Mouse (Mus musculus) heart, postnatal 25 days (tissue): Measurements from ENCODE around the gene Gatad1. TPM values are rescaled to one million over a fixed set of nuclear protein-coding genes. Genes with fewer than 3 reads are reported as not detected.

ENCODE experiments used
- microRNA-seq: library from miRNA; unstranded; fragments of <30 nt; microRNA quantifications from one replicate; pipeline ENCODE4 v1.2.0, GENCODE M21; 2022
- total RNA-seq, 2 experiments: library from RNA; stranded (reverse); gene quantifications; 2 replicates each; pipeline ENCODE4 v1.2.3; 2021

The Gatad1 gene
- total RNA-seq, 2 experiments from 2014 or later: 95.4 to 98.0 TPM

Small RNA genes within 50 kb of the gene (microRNA-seq; reads per million reads assigned to microRNA genes)
- not detected for gene Gm22926
- gene Gm26238: not detected

Other genes starting within 250 kb of the Gatad1 start
- gene Fam133b, start 113.4 kb downstream of the Gatad1 start, total RNA-seq: 10 to 100 TPM; 11.5 to 12.9 TPM
- gene 1700109H08Rik, start 85.6 kb downstream of the Gatad1 start, total RNA-seq: 1 to 10 TPM; 1.4 to 1.6 TPM
- gene Pex1, start 61.1 kb downstream of the Gatad1 start, total RNA-seq: 1 to 10 TPM; 8.8 to 10.0 TPM
- 1 to 10 TPM; 4.8 to 6.5 TPM for gene Rbm48, start 60.6 kb downstream of the Gatad1 start, total RNA-seq
- gene Tmbim7, start 6.0 kb downstream of the Gatad1 start, total RNA-seq: not detected
- 10 to 100 TPM; 21.0 to 25.8 TPM for gene Ankib1, start 145.7 kb upstream of the Gatad1 start, total RNA-seq
- 10 to 100 TPM; 31.5 to 32.5 TPM for gene Krit1, start 146.0 kb upstream of the Gatad1 start, total RNA-seq
- gene Lrrd1, start 188.0 kb upstream of the Gatad1 start, total RNA-seq: not detected
- 1 to 10 TPM; 3.3 to 3.8 TPM for gene Mterf1a, start 236.7 kb upstream of the Gatad1 start, total RNA-seq